Mouse (Mus musculus) CH12.LX (cell line): Measurements from ENCODE around the gene AC140267.1. TPM values are rescaled to one million over a fixed set of nuclear protein-coding genes. Genes with fewer than 3 reads are reported as not detected.

Source experiments
- DNase-seq: peaks from one replicate; pipeline ENCODE4 v3.0.0-alpha.2; 2013; ENCODE audit errors: extremely low read depth
- H3K27ac ChIP-seq: 2 replicates; pipeline ENCODE4 v1.5.1; 2012; ENCODE audit warnings: low read depth, mild to moderate bottlenecking, control low read depth, moderate library complexity; ENCODE audit not compliant: insufficient read depth
- H3K27me3 ChIP-seq: replicated peaks from 2 replicates; pipeline ENCODE3; 2012; ENCODE audit warnings: inconsistent platforms
- H3K36me3 ChIP-seq, 2 experiments: replicated peaks in 1 of 2; 2 replicates each; pipeline versions ENCODE3 to v1.6.1; 2012; ENCODE audit warnings: inconsistent platforms in 1 of 2, low read length in 1 of 2, mild to moderate bottlenecking in 1 of 2, mixed read lengths in 1 of 2, moderate library complexity in 1 of 2; ENCODE audit not compliant: control insufficient read depth in 1 of 2, insufficient read depth in 1 of 2
- H3K4me1 ChIP-seq, 2 experiments: 2 replicates each; pipeline ENCODE4 v1.6.1; 2012; ENCODE audit warnings: inconsistent platforms in 1 of 2, moderate library complexity in 1 of 2; ENCODE audit not compliant: insufficient read depth in 2 of 2, control insufficient read depth in 1 of 2
- H3K4me2 ChIP-seq: 2 replicates; pipeline ENCODE4 v1.6.1; 2012; ENCODE audit warnings: low read depth, mild to moderate bottlenecking, control low read depth; ENCODE audit not compliant: poor library complexity, insufficient read depth, severe bottlenecking
- H3K4me3 ChIP-seq, 3 experiments: fragments of 150-350 bp in 1 of 3; sonication (generic) in 1 of 3; replicated peaks in 1 of 3; 2 replicates each; pipeline versions ENCODE3 to v1.5.1; 2011 to 2012; ENCODE audit warnings: low read depth in 2 of 3, low read length in 2 of 3, mild to moderate bottlenecking in 2 of 3, moderate library complexity in 2 of 3, control low read depth in 1 of 3, improper control_type of control experiment in 1 of 3, inconsistent platforms in 1 of 3, mixed read lengths in 1 of 3; ENCODE audit not compliant: poor library complexity in 1 of 3
- H3K79me2 ChIP-seq: replicated peaks from 2 replicates; pipeline ENCODE4 v1.6.1; 2012; ENCODE audit warnings: mild to moderate bottlenecking, moderate library complexity; ENCODE audit not compliant: control insufficient read depth, poor library complexity, insufficient read depth, severe bottlenecking; ENCODE audit errors: extremely low read depth
- H3K9ac ChIP-seq: 2 replicates; pipeline ENCODE4 v1.6.1; 2012; ENCODE audit warnings: low read depth, mild to moderate bottlenecking, control low read depth, moderate library complexity; ENCODE audit not compliant: insufficient read depth
- H3K9me3 ChIP-seq: replicated peaks from 2 replicates; pipeline ENCODE3; 2012; ENCODE audit warnings: low read length, inconsistent platforms, mixed read lengths
- BHLHE40 ChIP-seq: IDR thresholded peaks from 2 replicates; pipeline ENCODE4 v1.6.1; 2011; ENCODE audit warnings: mild to moderate bottlenecking, low read depth, low read length, improper control_type of control experiment
- CHD1 ChIP-seq: IDR thresholded peaks from 2 replicates; pipeline ENCODE4 v1.6.1; 2012; ENCODE audit warnings: low read depth, low read length, improper control_type of control experiment, inconsistent platforms
- CHD2 ChIP-seq: IDR thresholded peaks from 2 replicates; pipeline ENCODE4 v1.6.1; 2011; ENCODE audit warnings: low read length, improper control_type of control experiment
- CTCF ChIP-seq, 2 experiments: IDR thresholded peaks in 1 of 2; conservative IDR thresholded peaks in 1 of 2; 2 replicates each; pipeline ENCODE4 v1.5.1; 2011 to 2012; ENCODE audit warnings: low read depth in 2 of 2, low read length in 2 of 2, improper control_type of control experiment in 1 of 2, inconsistent platforms in 1 of 2, mild to moderate bottlenecking in 1 of 2, moderate library complexity in 1 of 2
- E2F4 ChIP-seq: IDR thresholded peaks from 2 replicates; pipeline ENCODE4 v1.6.1; 2011; ENCODE audit warnings: low read depth, low read length, improper control_type of control experiment; ENCODE audit not compliant: insufficient replicate concordance
- ELF1 ChIP-seq: IDR thresholded peaks from 2 replicates; pipeline ENCODE4 v1.6.1; 2014; ENCODE audit warnings: low read depth, mild to moderate bottlenecking, inconsistent platforms, low read length, improper control_type of control experiment
- EP300 ChIP-seq: IDR thresholded peaks from 2 replicates; pipeline ENCODE4 v1.6.1; 2011; ENCODE audit warnings: low read length, improper control_type of control experiment
- ETS1 ChIP-seq: conservative IDR thresholded peaks from 2 replicates; pipeline ENCODE4 v1.6.1; 2012; ENCODE audit warnings: low read depth, mild to moderate bottlenecking, inconsistent platforms, low read length, improper control_type of control experiment, moderate library complexity
- GABPA ChIP-seq: IDR thresholded peaks from 2 replicates; pipeline ENCODE4 v1.6.1; 2012; ENCODE audit warnings: low read depth, low read length, improper control_type of control experiment, inconsistent platforms; ENCODE audit not compliant: insufficient replicate concordance
- HCFC1 ChIP-seq: IDR thresholded peaks from 2 replicates; pipeline ENCODE4 v1.6.1; 2012; ENCODE audit warnings: low read depth, mild to moderate bottlenecking, inconsistent platforms, low read length, improper control_type of control experiment
- IRF4 ChIP-seq: IDR thresholded peaks from 2 replicates; pipeline ENCODE4 v1.6.1; 2014; ENCODE audit warnings: low read depth, mild to moderate bottlenecking, inconsistent platforms, low read length, improper control_type of control experiment
- JUN ChIP-seq: IDR thresholded peaks from 2 replicates; pipeline ENCODE4 v1.6.1; 2011; ENCODE audit warnings: low read depth, mild to moderate bottlenecking, low read length, improper control_type of control experiment, moderate library complexity; ENCODE audit not compliant: insufficient read depth
- JUND ChIP-seq: conservative IDR thresholded peaks from 2 replicates; pipeline ENCODE4 v1.6.1; 2011; ENCODE audit warnings: low read depth, low read length, improper control_type of control experiment
- KAT2A ChIP-seq: IDR thresholded peaks from 2 replicates; pipeline ENCODE4 v1.6.1; 2012; ENCODE audit warnings: low read length, improper control_type of control experiment, inconsistent platforms; ENCODE audit not compliant: insufficient replicate concordance
- MAFK ChIP-seq: IDR thresholded peaks from 2 replicates; pipeline ENCODE4 v1.6.1; 2011; ENCODE audit warnings: low read length, improper control_type of control experiment; ENCODE audit not compliant: insufficient replicate concordance
- MAX ChIP-seq: IDR thresholded peaks from 2 replicates; pipeline ENCODE4 v1.6.1; 2011; ENCODE audit warnings: low read length, improper control_type of control experiment
- MAZ ChIP-seq: IDR thresholded peaks from 2 replicates; pipeline ENCODE4 v1.6.1; 2012; ENCODE audit warnings: low read depth, mild to moderate bottlenecking, inconsistent platforms, low read length, improper control_type of control experiment, moderate library complexity
- MEF2A ChIP-seq: IDR thresholded peaks from 2 replicates; pipeline ENCODE4 v1.6.1; 2014; ENCODE audit warnings: low read depth, mild to moderate bottlenecking, inconsistent platforms, low read length, improper control_type of control experiment, borderline replicate concordance
- MXI1 ChIP-seq: IDR thresholded peaks from 2 replicates; pipeline ENCODE4 v1.6.1; 2011; ENCODE audit warnings: mild to moderate bottlenecking, low read depth, low read length, improper control_type of control experiment
- MYC ChIP-seq: IDR thresholded peaks from 2 replicates; pipeline ENCODE4 v1.6.1; 2011; ENCODE audit warnings: low read depth, mild to moderate bottlenecking, improper control_type of control experiment, low read length
- NELFE ChIP-seq: IDR thresholded peaks from 2 replicates; pipeline ENCODE4 v1.6.1; 2011; ENCODE audit warnings: low read depth, low read length, improper control_type of control experiment
- NRF1 ChIP-seq: IDR thresholded peaks from 2 replicates; pipeline ENCODE4 v1.6.1; 2014; ENCODE audit warnings: low read depth, mild to moderate bottlenecking, inconsistent platforms, low read length, improper control_type of control experiment, moderate library complexity
- PAX5 ChIP-seq: IDR thresholded peaks from 2 replicates; pipeline ENCODE4 v1.6.1; 2012; ENCODE audit warnings: low read length, inconsistent platforms, mixed read lengths
- POLR2A ChIP-seq: IDR thresholded peaks from 2 replicates; pipeline ENCODE4 v1.6.1; 2011; ENCODE audit warnings: low read depth, mild to moderate bottlenecking, improper control_type of control experiment, low read length
- POLR2AphosphoS2 ChIP-seq: IDR thresholded peaks from 2 replicates; pipeline ENCODE4 v1.6.1; 2011; ENCODE audit warnings: low read depth, low read length, improper control_type of control experiment
- RAD21 ChIP-seq: IDR thresholded peaks from 2 replicates; pipeline ENCODE4 v1.6.1; 2011; ENCODE audit warnings: low read depth, mild to moderate bottlenecking, low read length, improper control_type of control experiment, moderate library complexity
- RCOR1 ChIP-seq: conservative IDR thresholded peaks from 2 replicates; pipeline ENCODE4 v1.6.1; 2012; ENCODE audit warnings: low read depth, mild to moderate bottlenecking, inconsistent platforms, low read length, improper control_type of control experiment
- SIN3A ChIP-seq: IDR thresholded peaks from 2 replicates; pipeline ENCODE4 v1.6.1; 2012; ENCODE audit warnings: low read length, improper control_type of control experiment, inconsistent platforms
- SMC3 ChIP-seq: IDR thresholded peaks from 2 replicates; pipeline ENCODE4 v1.6.1; 2011; ENCODE audit warnings: low read depth, low read length, improper control_type of control experiment
- TBP ChIP-seq: conservative IDR thresholded peaks from 2 replicates; pipeline ENCODE4 v1.6.1; 2011; ENCODE audit warnings: low read depth, low read length, improper control_type of control experiment
- TCF12 ChIP-seq: IDR thresholded peaks from 2 replicates; pipeline ENCODE4 v1.6.1; 2014; ENCODE audit warnings: low read depth, mild to moderate bottlenecking, inconsistent platforms, low read length, improper control_type of control experiment
- UBTF ChIP-seq: IDR thresholded peaks from 2 replicates; pipeline ENCODE4 v1.6.1; 2012; ENCODE audit warnings: low read depth, mild to moderate bottlenecking, inconsistent platforms, low read length, improper control_type of control experiment, moderate library complexity
- USF1 ChIP-seq: IDR thresholded peaks from 2 replicates; pipeline ENCODE4 v1.6.1; 2014; ENCODE audit warnings: low read depth, mild to moderate bottlenecking, inconsistent platforms, low read length, improper control_type of control experiment
- USF2 ChIP-seq: conservative IDR thresholded peaks from 2 replicates; pipeline ENCODE4 v1.6.1; 2011; ENCODE audit warnings: low read depth, low read length, improper control_type of control experiment
- ZC3H11A ChIP-seq: IDR thresholded peaks from 2 replicates; pipeline ENCODE4 v1.6.1; 2012; ENCODE audit warnings: low read depth, mild to moderate bottlenecking, inconsistent platforms, low read length, improper control_type of control experiment
- ZKSCAN1 ChIP-seq: IDR thresholded peaks from 2 replicates; pipeline ENCODE4 v1.6.1; 2012; ENCODE audit warnings: low read depth, inconsistent platforms, low read length, improper control_type of control experiment, borderline replicate concordance
- ZMIZ1 ChIP-seq: IDR thresholded peaks from 2 replicates; pipeline ENCODE4 v1.6.1; 2012; ENCODE audit warnings: low read depth, mild to moderate bottlenecking, inconsistent platforms, low read length, improper control_type of control experiment
- ZNF384 ChIP-seq: IDR thresholded peaks from 2 replicates; pipeline ENCODE4 v1.6.1; 2012; ENCODE audit warnings: low read depth, low read length, improper control_type of control experiment, inconsistent platforms
- dilution Hi-C: fragments of 300-500 bp; cut with MboI; formaldehyde crosslinking; loops from 2 replicates; pipeline ENCODE4 v1.14.3; 2020; ENCODE audit warnings: low sequenced_read_pairs; ENCODE audit not compliant: extremely low pct_unique_long_range_greater_than_20kb, extremely low pct_ligation_motif_present
- in situ Hi-C: fragments of 300-500 bp; cut with MboI; formaldehyde crosslinking; loops from 3 replicates; pipeline ENCODE4 v1.14.3; 2019; ENCODE audit warnings: low sequenced_read_pairs, low pct_ligation_motif_present, low pct_unique_long_range_greater_than_20kb, mixed read lengths
- polyA plus RNA-seq: library from polyadenylated mRNA; unstranded; fragments of >175 nt; gene quantifications from 2 replicates; pipeline ENCODE4 v1.2.1, GENCODE M21; 2012; ENCODE audit warnings: low read depth; ENCODE audit not compliant: insufficient read length
- total RNA-seq, 2 experiments: library from RNA; depleted of rRNA; stranded (reverse); fragments of 300-350 nt in 1 of 2; fragments of >200 nt in 1 of 2; gene quantifications; 2 replicates each; pipeline ENCODE4 v1.2.3; 2012 to 2014

The AC140267.1 gene
- total and polyA plus RNA-seq, 3 experiments, result not detected

DNA sequence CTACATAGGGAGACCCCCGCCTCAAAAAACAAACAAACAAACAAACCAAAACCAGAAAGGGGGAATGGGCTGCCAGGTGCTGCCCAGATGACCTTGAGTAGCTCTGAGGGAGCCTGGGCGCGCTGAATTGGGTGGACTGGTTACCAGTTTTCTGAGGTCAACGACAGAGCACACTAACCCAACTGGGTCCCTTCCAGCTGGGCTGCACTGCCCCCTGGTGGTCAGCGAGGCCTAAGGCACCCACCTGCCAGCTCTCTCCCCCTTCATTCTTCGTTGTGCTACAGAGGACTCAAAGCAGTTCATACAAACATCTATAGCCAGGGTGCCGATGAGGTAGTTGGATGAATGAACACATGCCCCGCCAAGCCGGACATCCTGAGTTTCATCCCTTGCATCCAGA, 10.4 kb upstream of the AC140267.1 start:
- in situ Hi-C loops, result loop anchor here (10.0 kb wide), 1 partner anchor 130 kb away; the partner anchor contains the start of genes Rpl3 and Syngr1
- DNase-seq, result peak; percentile 79
- dilution Hi-C loops, result no loop called here
- 0 out of 2 replicates have a peak overlapping the region, but pooled peaks have one; percentile 30 for H3K9ac ChIP-seq
- H3K9me3 ChIP-seq, result no peaks in the 10 kb centered on the region
- no peak overlapping the region for H3K27ac ChIP-seq
- H3K79me2 ChIP-seq, result no peaks in the 10 kb centered on the region
- H3K4me1 ChIP-seq, result peaks cover 4 to 20% of the 10 kb centered on the region in 2 experiments; a peak in 2 of 4 replicates
- H3K36me3 ChIP-seq, result no peaks in the 10 kb centered on the region
- no peak overlapping the region for H3K4me3 ChIP-seq
- no peaks in the 10 kb centered on the region for H3K27me3 ChIP-seq
- peak; percentile 85 to 96 for TF ChIP-seq CTCF (conservative IDR thresholded peaks at IDR 0.05 in 1 of 2, IDR thresholded peaks at IDR 0.05 in 1 of 2; ENCODE audit: low read depth in 2 of 2, low read length in 2 of 2)
- TF ChIP-seq HCFC1, result no peak
- no peak for TF ChIP-seq MXI1
- TF ChIP-seq JUND, result no peak
- peak; percentile 94 for TF ChIP-seq SMC3
- TF ChIP-seq TBP, result no peak
- peak; percentile 92 for TF ChIP-seq RAD21
- TF ChIP-seq CHD2, result no peak
- no peak for TF ChIP-seq POLR2AphosphoS2
- TF ChIP-seq JUN, result no peak
- TF ChIP-seq ETS1, result no peak
- TF ChIP-seq E2F4, result no peak
- TF ChIP-seq ZNF384, result no peak
- no peak for TF ChIP-seq CHD1
- no peak for TF ChIP-seq ZKSCAN1
- TF ChIP-seq NELFE, result peak; percentile 24; the same call in 1 of the 2 replicates
- TF ChIP-seq NRF1, result no peak
- TF ChIP-seq KAT2A, result no peak
- TF ChIP-seq IRF4, result no peak
- TF ChIP-seq MYC, result no peak
- peak; percentile 60 for TF ChIP-seq ZC3H11A
- TF ChIP-seq MAZ, result no peak
- no peak for TF ChIP-seq SIN3A
- TF ChIP-seq MAX, result no peak; the same call in 1 of the 2 replicates
- TF ChIP-seq BHLHE40, result no peak
- no peak for TF ChIP-seq ZMIZ1
- no peak for TF ChIP-seq EP300
- no peak for TF ChIP-seq ELF1
- no peak for TF ChIP-seq TCF12
- TF ChIP-seq MAFK, result no peak
- no peak for TF ChIP-seq USF2
- TF ChIP-seq UBTF, result no peak
- no peak for TF ChIP-seq GABPA
- no peak for TF ChIP-seq USF1
- no peak for TF ChIP-seq POLR2A
- no peak for TF ChIP-seq RCOR1
- no peak for TF ChIP-seq PAX5
- TF ChIP-seq MEF2A, result no peak
- 0 out of 2 replicates have a peak overlapping the region, but pooled peaks have one; percentile 8 for H3K4me2 ChIP-seq
